Comparison of ENCODE assay signal across 11 mouse cellular contexts in genomic region chr2:174291662-174292030, GRCm38 (mm10). TPM values are rescaled to one million over a fixed set of nuclear protein-coding genes. Genes with fewer than 3 reads are reported as not detected.
A peak's percentile ranks its signal among the peaks of the same experiment; 100 is the strongest.
DNase-seq lines count a peak whose midpoint lies in the region; ATAC-seq and TF ChIP-seq lines count a peak whose summit lies in the region.
"Had no signal": no experiment of that assay in that cellular context is flagged by ENCODE, and none has a peak within 500 bp of the region (broad histone marks: within the 10 kb centered on the region; RNA-seq: fewer than 3 reads in every experiment).

No protein-coding gene starts in this region.

- H3K9ac ChIP-seq in heart, embryonic 16.5 days (ENCODE audit: low read length) = peak overlapping the region; percentile 30; the same call in 1 of the 2 replicates
- H3K9ac ChIP-seq in forebrain, postnatal 0 days = 0 out of 2 replicates have a peak overlapping the region, but pooled peaks have one; percentile 14
- no peak overlapping the region for H3K9ac ChIP-seq in liver, embryonic 14.5 days (replicated peaks)

- DNase-seq in heart, postnatal 25 days (ENCODE audit: low spot score) = no peak
- peak; percentile 61 for DNase-seq in brain, embryonic 14.5 days (ENCODE audit: low read depth)
- no peak for DNase-seq in forebrain, postnatal 0 days
- no peak for DNase-seq in liver, embryonic 14.5 days (ENCODE audit: low read depth in 3 of 3, low spot score in 3 of 3)
- DNase-seq in frontal cortex, adult 2 months (ENCODE audit: extremely low spot score in 1 of 2, low spot score in 1 of 2) = no peak
- DNase-seq in left cerebral cortex, adult 9 months (ENCODE audit: low spot score in 2 of 2) = no peak
- DNase-seq in right cerebral cortex, adult 18-20 months = no peak
- DNase-seq: cerebellum, adult 11-12 months; kidney, adult 18-20 months; thymus, adult 2 months had no signal

- no peak for TF ChIP-seq POLR2A in brain, embryonic 14.5 days (IDR thresholded peaks at IDR 0.05; ENCODE audit: borderline replicate concordance, extremely low read depth, insufficient read depth, insufficient read length, poor library complexity, severe bottlenecking)

- H3K36me3 ChIP-seq in heart, embryonic 16.5 days (ENCODE audit: control insufficient read depth, insufficient read depth) = peaks cover 8% of the 10 kb centered on the region
- H3K36me3 ChIP-seq in forebrain, postnatal 0 days (ENCODE audit: insufficient read depth) = peaks cover under 1% of the 10 kb centered on the region; the same call in 1 of the 2 replicates
- H3K36me3 ChIP-seq in liver, embryonic 14.5 days (replicated peaks; ENCODE audit: control insufficient read depth, insufficient read depth, low read depth) = no peaks in the 10 kb centered on the region; the same call in 1 of the 2 replicates

- intact Hi-C loops in heart, postnatal 25 days (cut with DNase I) = no loop called here

- peak overlapping the region; percentile 54 for H3K4me2 ChIP-seq in heart, embryonic 16.5 days (ENCODE audit: low read depth, low read length)
- H3K4me2 ChIP-seq in forebrain, postnatal 0 days (ENCODE audit: low read depth) = peak overlapping the region; percentile 54
- H3K4me2 ChIP-seq in liver, embryonic 14.5 days (ENCODE audit: low read depth) = peak overlapping the region; percentile 19; the same call in 1 of the 2 replicates

- H3K27ac ChIP-seq in heart, embryonic 16.5 days (ENCODE audit: low read length) = no peak overlapping the region
- H3K27ac ChIP-seq in forebrain, postnatal 0 days (ENCODE audit: low read depth, low read length) = no peak overlapping the region
- no peak overlapping the region for H3K27ac ChIP-seq in liver, embryonic 14.5 days

- ATAC-seq in heart, embryonic 16.5 days (replicated peaks; ENCODE audit: extremely low read depth, insufficient read depth, low FRiP score) = no peak
- no peak for ATAC-seq in forebrain, postnatal 0 days
- no peak for ATAC-seq in liver, embryonic 14.5 days (ENCODE audit: insufficient read depth)

- peak overlapping the region; percentile 20; the same call in 1 of the 2 replicates for H3K4me3 ChIP-seq in heart, embryonic 16.5 days (ENCODE audit: low read length)
- peak overlapping the region; percentile 31 for H3K4me3 ChIP-seq in forebrain, postnatal 0 days (ENCODE audit: low read depth, low read length)
- H3K4me3 ChIP-seq in liver, embryonic 14.5 days (ENCODE audit: insufficient read depth in 1 of 2, low read depth in 2 of 2, low read length in 2 of 2) = no peak overlapping the region

- H3K4me1 ChIP-seq in heart, embryonic 16.5 days (ENCODE audit: control insufficient read depth, insufficient read depth, low read length) = peaks cover 22% of the 10 kb centered on the region
- H3K4me1 ChIP-seq in forebrain, postnatal 0 days (ENCODE audit: insufficient read depth) = 0 out of 2 replicates have a peak, but pooled peaks cover 3% of the 10 kb centered on the region
- H3K4me1 ChIP-seq in liver, embryonic 14.5 days (replicated peaks; ENCODE audit: control insufficient read depth in 2 of 2, insufficient read depth in 2 of 2, low read length in 1 of 2) = peaks cover 0 to 10% of the 10 kb centered on the region in 2 experiments; a peak in 2 of 4 replicates

- TF ChIP-seq CTCF in brain, embryonic 14.5 days (IDR thresholded peaks at IDR 0.05; ENCODE audit: borderline replicate concordance, extremely low read depth, insufficient read depth, insufficient read length) = no peak
- TF ChIP-seq CTCF in forebrain, postnatal 0 days (IDR thresholded peaks at IDR 0.05; ENCODE audit: low read depth) = no peak
- no peak for TF ChIP-seq CTCF in liver, embryonic 14.5 days (IDR thresholded peaks at IDR 0.05; ENCODE audit: low read depth)

- WGBS in heart, embryonic 16.5 days = 50% methylated on average over 2 of the region's 2 CpGs
- WGBS in forebrain, postnatal 0 days = 9% methylated on average over 2 of the region's 2 CpGs
- 43% methylated on average over 2 of the region's 2 CpGs for WGBS in liver, embryonic 14.5 days (ENCODE audit: insufficient replicate concordance)

- H3K9me3 ChIP-seq in heart, embryonic 16.5 days (replicated peaks; ENCODE audit: control insufficient read depth, low read length) = peaks cover 19% of the 10 kb centered on the region
- H3K9me3 ChIP-seq in forebrain, postnatal 0 days (ENCODE audit: low read length) = 0 out of 2 replicates have a peak, but pooled peaks cover 16% of the 10 kb centered on the region
- H3K9me3 ChIP-seq in liver, embryonic 14.5 days (ENCODE audit: control insufficient read depth, low read length) = no peaks in the 10 kb centered on the region; the same call in none of the 2 replicates

- H3K27me3 ChIP-seq in heart, embryonic 16.5 days (ENCODE audit: control insufficient read depth, insufficient read depth, low read length) = peaks cover 7% of the 10 kb centered on the region
- 0 out of 2 replicates have a peak, but pooled peaks cover 3% of the 10 kb centered on the region for H3K27me3 ChIP-seq in forebrain, postnatal 0 days (ENCODE audit: insufficient read depth, low read length)
- peaks cover 14% of the 10 kb centered on the region for H3K27me3 ChIP-seq in liver, embryonic 14.5 days (ENCODE audit: control insufficient read depth, insufficient read depth, low read length)

- no peak for TF ChIP-seq EP300 in liver, embryonic 14.5 days (IDR thresholded peaks at IDR 0.05; ENCODE audit: low read depth)

RNA-seq across cellular contexts. Expression of gene Gnas, which starts 7.5 kb away (rescaled TPM):
- 1,284 and 1,464 TPM in 2 replicates for polyA plus RNA-seq in heart, embryonic 16.5 days (2015; fragmentation: Nextera tagmentation; extraction: Ambion mirVana)
- total RNA-seq in heart, postnatal 25 days (2021) = 1,000 to 10,000 TPM; 1,170 to 1,213 TPM
- 1,690 and 2,178 TPM in 2 replicates for polyA plus RNA-seq in brain, embryonic 14.5 days (2012; rRNA removed)
- total RNA-seq in forebrain, postnatal 0 days (2014; rRNA removed) = 1,201 and 1,512 TPM in 2 replicates
- polyA plus RNA-seq in forebrain, postnatal 0 days (2015; fragmentation: Nextera tagmentation; extraction: Ambion mirVana) = 1,404 and 1,604 TPM in 2 replicates
- polyA plus RNA-seq in liver, embryonic 14.5 days (2012; rRNA removed) = 231 and 302 TPM in 2 replicates
- 286 and 331 TPM in 2 replicates for polyA plus RNA-seq in liver, embryonic 14.5 days (2014; fragmentation: Nextera tagmentation; extraction: Ambion mirVana)
- 2,156 and 2,275 TPM in 2 replicates for polyA plus RNA-seq in frontal cortex, adult 2 months (2012; rRNA removed)

RNA-seq across cellular contexts. Expression of gene Gm20721, which starts 54.9 kb away (rescaled TPM):
- polyA plus RNA-seq in heart, embryonic 16.5 days (2015; fragmentation: Nextera tagmentation; extraction: Ambion mirVana) = 33.4 and 41.6 TPM in 2 replicates
- total RNA-seq in heart, postnatal 25 days (2021) = 1 to 10 TPM; 1.6 to 2.2 TPM
- 0.53 and 0.71 TPM in 2 replicates for polyA plus RNA-seq in brain, embryonic 14.5 days (2012; rRNA removed)
- not detected in 2 replicates for total RNA-seq in forebrain, postnatal 0 days (2014; rRNA removed)
- polyA plus RNA-seq in forebrain, postnatal 0 days (2015; fragmentation: Nextera tagmentation; extraction: Ambion mirVana) = 8.6 and 10.5 TPM in 2 replicates
- 0.14 and 0.74 TPM in 2 replicates for polyA plus RNA-seq in liver, embryonic 14.5 days (2012; rRNA removed)
- polyA plus RNA-seq in liver, embryonic 14.5 days (2014; fragmentation: Nextera tagmentation; extraction: Ambion mirVana) = 0.64 and 0.88 TPM in 2 replicates
- polyA plus RNA-seq in frontal cortex, adult 2 months (2012; rRNA removed) = 2.9 and 7.7 TPM in 2 replicates

Comparison
In these comparisons a context has a peak if more than half of its experiments do, and no peak if none do; other contexts are left out.
1. H3K4me3 ChIP-seq: peak in heart, embryonic 16.5 days (single experiment) and forebrain, postnatal 0 days (single experiment); none in liver, embryonic 14.5 days (0 of 2).
2. Peak in every context shown above with its lines, with median percentiles within 50 percentile points of each other: H3K4me2 ChIP-seq.